Mouse (Mus musculus) lung, postnatal 0 days (tissue): ENCODE data around the gene Gm3646.

ENCODE experiments used
- CTCF ChIP-seq: IDR thresholded peaks from 2 replicates; pipeline ENCODE4 v1.5.1; 2016; ENCODE audit warnings: antibody characterized with exemption, mild to moderate bottlenecking
- EP300 ChIP-seq: IDR thresholded peaks from 2 replicates; pipeline ENCODE4 v1.6.1; 2016; ENCODE audit warnings: antibody characterized with exemption, mild to moderate bottlenecking, control low read depth

- TF ChIP-seq EP300 (no peak), CTCF (no peak)
Observed at GRCm38 (mm10) chr1:39831594-39832039, 26.5 kb upstream of the Gm3646 start.
